35 mouse cellular contexts compared by ENCODE assay signal in the genomic region with DNA sequence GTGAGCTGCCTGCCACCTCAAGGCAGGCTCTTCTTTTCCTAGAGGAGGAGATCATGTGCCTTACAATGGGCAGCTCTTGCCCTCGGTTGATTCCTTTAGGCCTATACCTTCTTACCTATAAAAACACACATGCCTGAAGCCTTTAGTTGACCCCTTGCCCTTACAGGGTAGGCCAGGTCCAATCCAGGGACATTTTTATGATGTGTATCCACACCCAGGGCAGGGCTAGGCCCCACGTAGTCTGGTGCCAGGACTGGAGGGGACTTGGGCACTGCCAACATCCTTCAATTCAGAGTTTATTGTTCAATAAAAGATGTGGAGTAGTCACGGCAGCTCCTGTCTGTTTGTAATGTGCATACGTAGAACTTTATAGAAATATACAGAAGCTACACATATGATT. TPM values are rescaled to one million over a fixed set of nuclear protein-coding genes. Genes with fewer than 3 reads are reported as not detected.
A peak's percentile ranks its signal among the peaks of the same experiment; 100 is the strongest.
DNase-seq lines count a peak whose midpoint lies in the region; ATAC-seq lines count a peak whose summit lies in the region.
"Had no signal": no experiment of that assay in that cellular context is flagged by ENCODE, and none has a peak within 500 bp of the region (broad histone marks: within the 10 kb centered on the region; RNA-seq: fewer than 3 reads in every experiment).

No protein-coding gene starts in this region.

- H3K4me2 ChIP-seq in intestine, embryonic 16.5 days (ENCODE audit: low read depth, low read length), result no peak overlapping the region
- no peak overlapping the region for H3K4me2 ChIP-seq in intestine, embryonic 15.5 days (replicated peaks)
- no peak overlapping the region for H3K4me2 ChIP-seq in embryonic facial prominence, embryonic 14.5 days (ENCODE audit: low read depth, low read length)
- H3K4me2 ChIP-seq in limb, embryonic 12.5 days, result no peak overlapping the region
- H3K4me2 ChIP-seq: forebrain, embryonic 12.5 days; heart, embryonic 15.5 days; hindbrain, embryonic 13.5 days; kidney, embryonic 15.5 days; lung, embryonic 14.5 days; midbrain, embryonic 15.5 days; neural tube, embryonic 15.5 days had no signal

- no peaks in the 10 kb centered on the region for H3K27me3 ChIP-seq in intestine, embryonic 16.5 days (replicated peaks; ENCODE audit: control insufficient read depth, insufficient read depth, low read length)
- no peaks in the 10 kb centered on the region for H3K27me3 ChIP-seq in intestine, embryonic 15.5 days (replicated peaks)
- no peaks in the 10 kb centered on the region for H3K27me3 ChIP-seq in embryonic facial prominence, embryonic 14.5 days (replicated peaks; ENCODE audit: control insufficient read depth, insufficient read depth, low read length)
- H3K27me3 ChIP-seq in limb, embryonic 12.5 days, result no peaks in the 10 kb centered on the region
- H3K27me3 ChIP-seq: heart, embryonic 15.5 days; hindbrain, embryonic 13.5 days; kidney, embryonic 15.5 days; midbrain, embryonic 15.5 days; neural tube, embryonic 15.5 days; Patski had no signal

- ATAC-seq in intestine, embryonic 16.5 days, result 0 out of 2 replicates have a peak, but pooled peaks have one; percentile 38
- ATAC-seq in intestine, embryonic 15.5 days, result no peak
- ATAC-seq in embryonic facial prominence, embryonic 14.5 days (ENCODE audit: low read depth), result no peak
- ATAC-seq in limb, embryonic 12.5 days (ENCODE audit: insufficient number of reproducible peaks, insufficient read depth, low FRiP score, low TSS enrichment, low read depth), result no peak
- ATAC-seq: midbrain, embryonic 15.5 days; Patski had no signal

- no peaks in the 10 kb centered on the region for H3K36me3 ChIP-seq in intestine, embryonic 16.5 days (ENCODE audit: control insufficient read depth, insufficient read depth, low read length)
- H3K36me3 ChIP-seq in intestine, embryonic 15.5 days, result no peaks in the 10 kb centered on the region
- H3K36me3 ChIP-seq in embryonic facial prominence, embryonic 14.5 days (ENCODE audit: control insufficient read depth, insufficient read depth, low read length), result no peaks in the 10 kb centered on the region
- no peaks in the 10 kb centered on the region for H3K36me3 ChIP-seq in limb, embryonic 12.5 days
- H3K36me3 ChIP-seq: forebrain, embryonic 12.5 days; heart, embryonic 10.5 days; heart, embryonic 15.5 days; hindbrain, embryonic 13.5 days; kidney, embryonic 15.5 days; midbrain, embryonic 10.5 days; midbrain, embryonic 15.5 days; neural tube, embryonic 15.5 days had no signal

- H3K27ac ChIP-seq in intestine, embryonic 16.5 days (ENCODE audit: low read length), result no peak overlapping the region
- H3K27ac ChIP-seq in intestine, embryonic 15.5 days, result no peak overlapping the region
- H3K27ac ChIP-seq in embryonic facial prominence, embryonic 14.5 days (replicated peaks; ENCODE audit: low read depth, low read length), result peak overlapping the region; percentile 70; the same call in 1 of the 2 replicates
- H3K27ac ChIP-seq in limb, embryonic 12.5 days, result peak overlapping the region; percentile 95
- H3K27ac ChIP-seq: forebrain, embryonic 12.5 days; heart, embryonic 10.5 days; heart, embryonic 15.5 days; hindbrain, embryonic 13.5 days; kidney, embryonic 15.5 days; liver, embryonic 14.5 days; midbrain, embryonic 10.5 days; midbrain, embryonic 15.5 days; neural tube, embryonic 15.5 days had no signal

- no peak overlapping the region for H3K4me3 ChIP-seq in intestine, embryonic 16.5 days (ENCODE audit: low read length)
- H3K4me3 ChIP-seq in intestine, embryonic 15.5 days (replicated peaks), result no peak overlapping the region
- no peak overlapping the region for H3K4me3 ChIP-seq in embryonic facial prominence, embryonic 14.5 days (ENCODE audit: low read depth, low read length)
- no peak overlapping the region for H3K4me3 ChIP-seq in limb, embryonic 12.5 days (replicated peaks)
- H3K4me3 ChIP-seq: erythroblast, embryonic 14.5 days; forebrain, embryonic 12.5 days; heart, embryonic 10.5 days; heart, embryonic 15.5 days; hindbrain, embryonic 13.5 days; kidney, embryonic 15.5 days; midbrain, embryonic 10.5 days; midbrain, embryonic 15.5 days; neural tube, embryonic 15.5 days had no signal

- no peak overlapping the region for H3K9ac ChIP-seq in intestine, embryonic 16.5 days (ENCODE audit: low read depth, low read length)
- no peak overlapping the region for H3K9ac ChIP-seq in intestine, embryonic 15.5 days
- H3K9ac ChIP-seq in embryonic facial prominence, embryonic 14.5 days (ENCODE audit: low read depth, low read length), result no peak overlapping the region
- no peak overlapping the region for H3K9ac ChIP-seq in limb, embryonic 12.5 days (replicated peaks)
- H3K9ac ChIP-seq: forebrain, embryonic 12.5 days; heart, embryonic 15.5 days; hindbrain, embryonic 13.5 days; kidney, embryonic 15.5 days; liver, embryonic 14.5 days; lung, embryonic 14.5 days; midbrain, embryonic 15.5 days; neural tube, embryonic 15.5 days had no signal

- 58% methylated on average over 4 of the region's 4 CpGs for WGBS in intestine, embryonic 16.5 days
- 61% methylated on average over 4 of the region's 4 CpGs for WGBS in intestine, embryonic 15.5 days
- 72% methylated on average over 4 of the region's 4 CpGs for WGBS in embryonic facial prominence, embryonic 14.5 days
- WGBS in limb, embryonic 12.5 days, result 25% methylated on average over 4 of the region's 4 CpGs

- DNase-seq in embryonic facial prominence, embryonic 14.5 days (ENCODE audit: low spot score), result no peak
- DNase-seq in cerebellum, adult 8-10 months, result no peak
- no peak for DNase-seq in lung, adult 18-20 months
- DNase-seq in left cerebral cortex, adult 18-20 months (ENCODE audit: low spot score in 2 of 2), result no peak
- DNase-seq: adrenal gland, postnatal 10 days; cerebellum, postnatal 14 days; gastrocnemius, postnatal 25 days; heart, adult 11 months; heart, postnatal 4 days; kidney, adult 18-20 months; kidney, postnatal 25 days; liver; lung, embryonic 14.5 days; lung, postnatal 14 days; retina, postnatal 1 day; right cerebral cortex, postnatal 4 days; thymus, postnatal 4 days had no signal

- H3K9me3 ChIP-seq in intestine, embryonic 16.5 days (ENCODE audit: control insufficient read depth, low read length), result no peaks in the 10 kb centered on the region
- no peaks in the 10 kb centered on the region for H3K9me3 ChIP-seq in intestine, embryonic 15.5 days
- no peaks in the 10 kb centered on the region for H3K9me3 ChIP-seq in embryonic facial prominence, embryonic 14.5 days (ENCODE audit: control insufficient read depth, low read length)
- H3K9me3 ChIP-seq in limb, embryonic 12.5 days, result peaks cover 5% of the 10 kb centered on the region; the same call in 1 of the 2 replicates
- H3K9me3 ChIP-seq: heart, embryonic 10.5 days; heart, embryonic 15.5 days; hindbrain, embryonic 13.5 days; kidney, embryonic 15.5 days; midbrain, embryonic 10.5 days; midbrain, embryonic 15.5 days; neural tube, embryonic 15.5 days had no signal

- H3K4me1 ChIP-seq in intestine, embryonic 16.5 days (ENCODE audit: control insufficient read depth, insufficient read depth, low read length), result no peaks in the 10 kb centered on the region; the same call in 1 of the 2 replicates
- H3K4me1 ChIP-seq in intestine, embryonic 15.5 days (replicated peaks), result no peaks in the 10 kb centered on the region; the same call in 1 of the 2 replicates
- peaks cover 8% of the 10 kb centered on the region; the same call in 1 of the 2 replicates for H3K4me1 ChIP-seq in embryonic facial prominence, embryonic 14.5 days (ENCODE audit: control insufficient read depth, insufficient read depth, low read length)
- H3K4me1 ChIP-seq in limb, embryonic 12.5 days (replicated peaks), result peaks cover 33% of the 10 kb centered on the region
- H3K4me1 ChIP-seq: forebrain, embryonic 12.5 days; hindbrain, embryonic 13.5 days; midbrain, embryonic 15.5 days had no signal

RNA-seq across cellular contexts. Expression of gene Tns4, which starts 7.3 kb away (rescaled TPM):
- polyA plus RNA-seq in intestine, embryonic 16.5 days (2015; fragmentation: Nextera tagmentation; extraction: Ambion mirVana), result 0.65 and 1.3 TPM in 2 replicates
- 0.58 and 0.93 TPM in 2 replicates for polyA plus RNA-seq in intestine, embryonic 15.5 days (2015; fragmentation: Nextera tagmentation; extraction: Ambion mirVana)
- polyA plus RNA-seq in embryonic facial prominence, embryonic 14.5 days (2014; fragmentation: Nextera tagmentation; extraction: Ambion mirVana), result 0.81 and 1.0 TPM in 2 replicates
- polyA plus RNA-seq in limb, embryonic 12.5 days (2016; fragmentation: Nextera tagmentation; extraction: Ambion mirVana), result 0.65 and 0.73 TPM in 2 replicates
- total RNA-seq in left cerebral cortex, adult 18-20 months (2021), result under 1 TPM; 0.14 to 0.16 TPM
- total RNA-seq: layer of hippocampus, postnatal 36 days; MEL had no signal
- polyA plus RNA-seq: erythroblast, embryonic 14.5 days; Patski had no signal

RNA-seq across cellular contexts. Expression of gene Igfbp4, which starts 55.4 kb away (rescaled TPM):
- polyA plus RNA-seq in intestine, embryonic 16.5 days (2015; fragmentation: Nextera tagmentation; extraction: Ambion mirVana), result 345 and 352 TPM in 2 replicates
- 426 and 441 TPM in 2 replicates for polyA plus RNA-seq in intestine, embryonic 15.5 days (2015; fragmentation: Nextera tagmentation; extraction: Ambion mirVana)
- polyA plus RNA-seq in embryonic facial prominence, embryonic 14.5 days (2014; fragmentation: Nextera tagmentation; extraction: Ambion mirVana), result 966 and 1,068 TPM in 2 replicates
- polyA plus RNA-seq in limb, embryonic 12.5 days (2016; fragmentation: Nextera tagmentation; extraction: Ambion mirVana), result 1,037 and 1,115 TPM in 2 replicates
- total RNA-seq in left cerebral cortex, adult 18-20 months (2021), result 10 to 100 TPM; 64.2 to 73.2 TPM

RNA-seq across cellular contexts. Expression of gene Ccr7, which starts 58.5 kb away (rescaled TPM):
- polyA plus RNA-seq in intestine, embryonic 16.5 days (2015; fragmentation: Nextera tagmentation; extraction: Ambion mirVana), result 0.36 and 0.64 TPM in 2 replicates
- 0.43 and 0.87 TPM in 2 replicates for polyA plus RNA-seq in intestine, embryonic 15.5 days (2015; fragmentation: Nextera tagmentation; extraction: Ambion mirVana)
- 0.33 and 0.50 TPM in 2 replicates for polyA plus RNA-seq in embryonic facial prominence, embryonic 14.5 days (2014; fragmentation: Nextera tagmentation; extraction: Ambion mirVana)
- polyA plus RNA-seq in limb, embryonic 12.5 days (2016; fragmentation: Nextera tagmentation; extraction: Ambion mirVana), result 0.40 and 0.49 TPM in 2 replicates
- total RNA-seq in left cerebral cortex, adult 18-20 months (2021), result under 1 TPM in 1 of 2 experiments, not detected in 1; 0.49 TPM
- total RNA-seq: gastrocnemius, adult 18-20 months; gastrocnemius, postnatal 25 days; layer of hippocampus, postnatal 36 days; left cerebral cortex, postnatal 10 days had no signal
- polyA plus RNA-seq: erythroblast, embryonic 14.5 days; forebrain, embryonic 12.5 days; hindbrain, embryonic 13.5 days; midbrain, embryonic 15.5 days; neural tube, embryonic 15.5 days had no signal

Comparison
In these comparisons a context has a peak if more than half of its experiments do, and no peak if none do; other contexts are left out.
1. H3K27ac ChIP-seq: peak in embryonic facial prominence, embryonic 14.5 days (single experiment) and limb, embryonic 12.5 days (single experiment); none in intestine, embryonic 16.5 days (single experiment) and intestine, embryonic 15.5 days (single experiment).